Mouse (Mus musculus): ENCODE measurements around the gene Zfp287.

GRCm38 (mm10) chr11:62742261-62742957 is 10.7 kb upstream of the Zfp287 start:
- no peak for TF ChIP-seq CTCF (IDR thresholded peaks at IDR 0.05)
- TF ChIP-seq EP300 (IDR thresholded peaks at IDR 0.05), result no peak
